Mouse (Mus musculus) gastrocnemius, postnatal 14 days (tissue): ENCODE measurements at regions not wholly inside any gene's neighbourhood (a gene's known extent, or its start where the extent isn't known, plus 50 kb on each side); places are given as distances from the start of the nearest gene placed in this dataset.

Experiments used
- DNase-seq: peaks from one replicate; pipeline ENCODE4 v3.0.0; 2021; ENCODE audit warnings: mixed read lengths
- intact Hi-C: fragments of 180-260 bp; cut with DNase I; formaldehyde crosslinking; loops from one replicate; pipeline ENCODE4 v1.15.1; 2025; ENCODE audit warnings: low total_unique reads

DNA sequence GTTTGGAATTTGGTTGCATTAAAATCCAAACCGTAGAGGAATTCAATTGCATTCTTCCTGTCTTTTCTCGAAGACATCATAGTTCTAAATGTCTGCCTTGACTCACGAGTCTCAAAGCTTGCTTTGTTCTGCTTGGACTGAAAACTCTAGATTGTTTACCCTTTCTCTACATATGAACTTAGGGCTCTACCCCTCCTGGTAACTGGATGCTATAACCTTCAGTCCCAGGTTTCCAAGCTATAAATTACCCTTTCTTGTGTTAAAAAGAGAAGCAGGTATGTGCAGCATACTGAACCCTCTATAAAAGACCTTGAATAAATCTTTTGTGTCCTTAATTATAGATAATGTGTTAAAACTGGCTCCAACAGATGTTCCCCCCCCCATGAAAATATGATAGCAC lies 243.7 kb upstream of the Cxadr start:
- intact Hi-C loops: no loop called here
- no peak for DNase-seq

DNA sequence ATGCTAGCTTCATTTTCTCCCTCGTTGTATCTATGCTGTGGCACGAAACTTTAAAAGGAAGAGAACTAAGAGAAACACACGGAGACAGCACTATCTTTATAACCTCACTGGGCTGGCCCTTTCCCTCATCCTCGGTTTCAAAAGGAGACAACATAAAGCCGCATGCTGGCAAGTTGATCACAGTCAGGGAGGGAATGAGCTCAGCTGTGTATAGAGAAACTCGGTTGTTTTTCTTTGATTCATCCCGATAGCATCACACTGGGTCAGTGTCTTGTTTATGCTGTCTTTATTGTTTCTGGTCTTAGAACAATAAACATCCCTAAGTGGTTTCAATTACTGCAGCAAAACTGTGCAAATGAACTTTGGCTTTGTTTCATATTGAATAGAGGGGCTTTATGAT lies 249.2 kb upstream of the Cxadr start:
- DNase-seq: no peak
- intact Hi-C loops: no loop called here

DNA sequence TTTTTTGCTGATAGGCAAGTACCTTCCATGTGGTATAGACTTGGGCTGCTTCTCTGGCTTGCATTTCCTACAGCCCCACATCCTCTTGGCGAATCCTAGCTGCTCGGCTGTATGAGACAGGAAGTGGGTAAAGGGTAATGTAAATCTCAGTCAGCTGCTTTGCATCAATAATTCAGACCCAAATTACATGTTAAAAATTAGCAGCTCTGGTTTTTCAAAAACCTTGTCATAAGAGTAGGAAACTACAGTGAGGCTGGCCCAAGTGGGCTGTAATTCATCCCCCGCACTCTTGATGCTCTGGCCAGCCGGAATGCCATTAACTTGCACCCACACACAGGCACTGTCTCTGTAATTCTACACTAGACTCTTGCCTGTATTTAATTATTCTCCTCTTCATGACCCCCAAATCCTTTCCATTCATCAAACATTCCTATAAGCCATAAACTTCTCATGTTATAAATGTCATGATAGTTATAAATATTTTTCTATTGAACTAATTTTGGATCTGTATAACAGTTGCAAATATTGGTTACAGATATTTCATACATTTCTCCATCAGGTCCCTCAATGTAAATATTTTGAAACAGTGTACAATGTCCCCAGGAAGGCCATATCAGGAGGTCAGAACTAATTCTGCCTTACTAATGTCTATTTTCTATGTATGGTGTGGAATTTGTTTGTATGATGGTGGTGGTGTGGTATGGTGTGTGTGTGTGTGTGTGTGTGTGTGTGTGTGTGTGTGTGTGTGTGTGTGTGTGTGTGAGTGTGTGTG lies 261.0 kb upstream of the Cxadr start:
- intact Hi-C loops: no loop called here

DNA sequence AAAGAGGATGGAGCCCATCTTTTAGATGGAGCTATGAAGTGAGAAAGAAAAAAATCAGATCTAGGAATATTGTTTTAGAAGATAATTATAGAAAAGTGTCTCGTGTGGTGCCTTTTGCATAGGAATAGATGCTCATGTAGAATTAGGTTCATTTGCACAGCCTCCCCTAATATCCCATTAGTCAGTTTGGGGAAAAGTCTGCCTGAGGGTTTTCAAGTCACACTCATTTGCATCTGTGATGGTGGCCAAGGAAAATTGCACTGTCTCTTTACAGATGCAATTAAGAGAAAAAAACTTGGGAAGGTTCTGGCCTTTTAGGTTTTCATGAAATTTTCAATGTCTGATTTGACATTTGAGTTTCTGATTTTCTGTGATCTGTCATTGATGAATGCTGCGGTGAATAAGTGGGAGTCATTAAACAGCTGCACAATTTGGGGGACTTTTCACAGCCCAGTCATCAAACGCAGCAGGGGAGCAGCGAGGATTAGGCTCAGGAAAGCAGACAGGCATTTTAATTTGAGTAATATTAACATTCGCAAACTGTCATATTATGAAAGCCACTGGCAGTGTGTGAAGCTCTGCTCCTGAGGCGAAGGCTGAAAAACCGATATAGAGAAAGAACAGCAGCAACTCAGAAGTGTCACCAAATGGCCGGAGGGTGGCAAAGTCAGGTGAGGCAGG lies 281.5 kb upstream of the Cxadr start:
- no peak for DNase-seq
- intact Hi-C loops: no loop called here

More for the DNA sequence above, 261.0 kb upstream of the Cxadr start:
- DNase-seq: no peak

DNA sequence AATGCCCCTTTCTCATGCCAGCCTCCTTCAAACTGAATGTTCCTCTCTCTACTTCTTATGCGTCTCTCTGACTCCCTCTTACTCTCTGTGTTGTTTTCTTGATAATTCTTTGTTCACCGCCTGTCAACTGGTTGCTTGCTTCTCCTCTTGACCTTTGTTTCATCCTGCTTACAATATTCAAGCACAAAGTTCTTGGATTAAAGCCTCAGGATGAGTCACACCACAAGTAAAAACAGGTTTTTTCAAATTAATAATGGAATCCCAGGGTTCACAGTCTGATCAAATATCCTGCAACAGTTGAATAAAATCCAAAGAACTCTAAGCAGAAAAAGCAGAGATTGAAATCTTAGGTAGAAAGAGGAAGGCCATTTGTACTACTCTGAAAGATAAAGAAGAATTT lies 285.9 kb upstream of the Cxadr start:
- intact Hi-C loops: no loop called here

DNA sequence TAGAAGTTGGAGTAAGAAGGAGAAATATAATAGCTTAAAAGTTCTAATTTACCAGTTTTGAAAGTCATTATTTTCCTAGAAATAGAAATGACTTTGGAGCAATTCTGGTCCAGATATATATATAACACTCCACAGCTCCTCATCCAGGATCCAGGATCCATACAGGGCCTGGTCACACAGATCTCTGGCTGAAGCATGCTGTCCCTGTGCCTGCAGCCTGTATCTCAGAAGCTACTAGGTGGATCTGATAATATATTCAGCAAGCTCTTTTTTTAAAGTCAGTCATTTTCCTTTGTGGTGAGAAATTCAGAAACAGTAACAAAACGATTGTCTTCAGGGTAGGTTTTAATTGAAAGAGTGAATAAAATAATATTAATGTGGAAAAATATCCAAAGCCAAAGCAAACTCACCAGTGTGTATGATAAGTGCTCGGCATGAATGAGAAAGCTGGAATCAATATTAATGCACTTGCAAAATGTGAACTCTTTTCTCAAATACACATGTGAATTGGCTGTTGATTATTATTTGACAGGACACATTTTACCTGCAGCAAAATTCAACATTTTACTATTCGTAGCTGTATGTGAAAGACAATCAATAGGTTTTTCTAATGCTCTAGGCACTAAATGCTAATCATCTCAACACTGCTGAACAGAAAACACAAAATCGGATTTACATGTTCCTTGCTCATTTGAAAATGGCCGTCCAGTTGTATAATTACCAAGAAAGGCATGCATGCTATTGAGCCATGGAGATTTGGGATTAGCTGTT lies 288.1 kb upstream of the Cxadr start:
- no peak for DNase-seq
- intact Hi-C loops: no loop called here

More for the DNA sequence above, 285.9 kb upstream of the Cxadr start:
- no peak for DNase-seq

DNA sequence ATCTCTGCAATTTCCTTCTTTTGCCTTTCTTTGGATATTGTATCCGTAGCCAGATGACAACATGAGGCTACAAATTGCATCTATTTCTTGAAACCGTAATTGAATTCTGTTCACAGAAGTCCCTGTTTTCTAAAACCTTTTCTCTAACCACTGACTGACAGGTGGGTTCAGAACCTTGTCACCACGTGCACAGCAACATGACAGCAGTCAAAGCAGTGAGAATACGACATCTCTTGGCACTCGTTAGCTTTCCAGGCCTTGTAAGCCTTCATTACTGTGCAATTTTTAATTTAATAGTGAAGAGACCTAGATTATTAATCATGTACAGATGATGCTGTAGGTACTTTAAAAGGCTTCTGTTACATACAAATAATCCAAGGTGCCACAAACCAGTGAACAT lies 297.3 kb upstream of the Cxadr start:
- intact Hi-C loops: no loop called here
- DNase-seq: no peak

DNA sequence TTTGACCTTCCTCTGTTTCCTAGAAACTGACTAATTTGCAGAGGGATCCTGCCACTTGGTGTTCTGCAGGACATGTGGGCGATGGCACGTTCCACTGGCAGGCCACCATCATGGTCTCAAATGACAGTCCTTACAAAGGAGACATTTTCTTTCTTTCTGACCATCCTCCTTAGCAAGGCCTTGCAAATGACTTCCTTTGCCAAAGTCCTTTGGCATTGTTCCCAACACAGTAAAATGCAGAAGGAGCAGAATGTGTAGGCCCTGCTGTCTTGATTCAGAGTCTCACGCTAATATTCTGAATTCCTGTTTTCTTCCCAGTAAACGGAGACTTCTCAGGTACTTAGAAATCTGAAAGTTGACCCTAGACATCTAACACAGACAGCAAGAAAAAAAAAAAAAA lies 308.3 kb upstream of the Cxadr start:
- intact Hi-C loops: no loop called here
- DNase-seq: no peak

DNA sequence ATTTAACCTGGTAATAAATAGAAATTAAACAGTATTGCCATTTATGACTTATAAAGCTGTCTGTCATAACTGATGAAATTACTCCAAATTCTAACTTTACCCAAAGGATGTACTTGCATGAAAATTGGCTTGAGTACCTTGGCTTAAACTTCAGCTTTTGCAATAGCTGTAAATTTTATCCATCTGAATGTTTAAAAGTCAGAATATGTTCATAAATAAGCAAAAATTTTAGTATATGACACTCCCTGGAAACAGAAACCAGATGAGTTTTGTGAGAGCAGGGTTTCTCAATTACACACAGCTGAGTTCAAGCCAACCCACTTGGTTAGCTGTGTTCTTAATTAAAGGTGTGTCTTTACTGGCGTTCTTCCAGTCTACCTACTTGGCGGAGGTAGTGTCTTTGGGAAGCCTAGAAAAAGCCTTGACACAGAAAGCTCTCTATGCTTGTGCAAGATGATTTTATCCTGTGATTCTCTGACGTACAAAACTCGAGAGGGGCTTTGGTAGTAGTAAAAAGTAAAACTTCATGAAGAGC lies 311.4 kb upstream of the Cxadr start:
- intact Hi-C loops: no loop called here
- DNase-seq: no peak

DNA sequence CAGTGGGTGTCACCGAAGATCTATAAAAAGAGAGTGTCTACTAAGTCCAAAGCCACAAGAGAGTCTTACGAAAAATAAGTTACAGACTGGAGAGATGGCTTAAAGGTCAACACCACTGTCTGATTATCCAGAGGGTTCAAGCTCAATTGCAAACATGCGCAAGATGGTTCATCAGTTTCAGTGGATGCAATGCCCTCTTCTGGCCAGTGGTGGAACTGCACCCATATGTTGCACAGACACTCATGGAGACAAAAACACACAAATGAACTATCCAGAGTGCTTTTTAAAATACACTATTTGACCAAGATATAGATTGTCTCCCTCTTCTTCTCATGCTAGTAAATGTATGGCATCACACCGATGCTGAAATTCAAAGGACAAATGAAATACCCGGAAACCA lies 312.1 kb upstream of the Cxadr start:
- intact Hi-C loops: no loop called here
- no peak for DNase-seq

DNA sequence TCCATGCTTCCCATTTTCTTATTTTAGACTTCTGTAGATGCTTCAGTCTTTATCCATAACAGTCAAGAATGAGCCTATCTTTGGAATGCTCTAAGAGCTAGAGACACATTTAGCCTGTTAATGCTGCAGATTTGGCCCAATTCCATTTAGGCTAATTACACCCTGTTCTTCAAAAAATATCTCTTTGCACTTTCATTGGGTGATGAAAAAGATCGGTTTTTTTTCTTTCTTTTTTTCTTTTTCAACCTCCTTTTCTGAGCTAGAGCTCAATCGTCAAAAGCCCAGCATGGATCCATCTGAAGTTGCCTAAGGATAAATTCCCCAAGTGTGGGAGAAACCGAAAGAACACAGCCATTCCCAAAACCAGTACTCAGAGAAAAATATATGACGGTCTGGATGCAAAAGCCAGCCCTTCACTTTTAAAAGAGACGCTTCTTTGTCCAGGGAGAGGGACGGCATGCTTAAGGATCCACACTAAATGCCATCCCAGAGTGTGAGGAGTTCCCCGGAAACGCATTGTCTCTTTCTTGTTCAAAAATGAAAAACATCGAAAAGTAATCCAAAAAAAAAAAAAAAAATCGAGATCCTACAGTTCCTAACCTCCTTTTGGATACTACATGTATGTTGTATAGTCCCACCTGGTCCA lies 314.3 kb upstream of the Cxadr start:
- no peak for DNase-seq
- intact Hi-C loops: no loop called here

DNA sequence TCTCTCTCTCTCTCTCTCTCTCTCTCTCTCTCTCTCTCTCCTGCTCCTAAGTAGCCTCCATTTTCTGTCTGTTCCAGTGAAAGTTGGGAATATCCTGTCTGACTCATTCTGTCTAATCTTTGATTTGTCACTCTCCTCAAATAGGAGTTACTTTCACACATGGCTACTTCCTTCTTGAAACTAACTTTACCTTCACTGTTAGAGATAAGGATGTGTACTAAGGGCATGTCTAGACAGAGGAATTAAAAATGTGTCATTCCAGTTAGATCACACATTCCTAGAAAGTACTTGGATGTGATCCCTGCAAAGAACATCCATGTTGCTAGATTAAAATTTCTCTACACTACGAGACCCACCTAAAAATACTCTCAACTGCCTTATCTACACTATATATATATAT lies 346.9 kb upstream of the Gm11146 start:
- DNase-seq: no peak
- intact Hi-C loops: no loop called here

DNA sequence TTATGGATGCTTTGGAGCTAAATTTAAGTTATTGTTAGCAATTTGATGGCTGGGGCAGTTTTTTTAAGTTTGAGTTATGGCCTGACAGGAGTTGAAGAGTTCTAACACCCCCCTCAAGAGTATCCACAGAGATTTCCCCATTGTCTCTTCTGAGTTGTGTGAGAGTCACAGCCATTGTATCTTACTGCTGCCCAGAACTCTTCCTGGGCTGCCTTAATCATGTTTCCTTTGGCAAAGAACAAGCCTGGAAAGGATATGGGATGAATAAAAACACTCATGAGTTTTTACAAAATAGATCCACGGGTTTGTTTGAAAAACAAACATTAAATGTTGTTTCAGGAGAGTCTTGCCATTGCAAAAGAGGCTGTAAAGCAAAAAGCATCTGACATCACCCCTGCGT lies 343.5 kb upstream of the Gm11146 start:
- intact Hi-C loops: no loop called here
- no peak for DNase-seq

DNA sequence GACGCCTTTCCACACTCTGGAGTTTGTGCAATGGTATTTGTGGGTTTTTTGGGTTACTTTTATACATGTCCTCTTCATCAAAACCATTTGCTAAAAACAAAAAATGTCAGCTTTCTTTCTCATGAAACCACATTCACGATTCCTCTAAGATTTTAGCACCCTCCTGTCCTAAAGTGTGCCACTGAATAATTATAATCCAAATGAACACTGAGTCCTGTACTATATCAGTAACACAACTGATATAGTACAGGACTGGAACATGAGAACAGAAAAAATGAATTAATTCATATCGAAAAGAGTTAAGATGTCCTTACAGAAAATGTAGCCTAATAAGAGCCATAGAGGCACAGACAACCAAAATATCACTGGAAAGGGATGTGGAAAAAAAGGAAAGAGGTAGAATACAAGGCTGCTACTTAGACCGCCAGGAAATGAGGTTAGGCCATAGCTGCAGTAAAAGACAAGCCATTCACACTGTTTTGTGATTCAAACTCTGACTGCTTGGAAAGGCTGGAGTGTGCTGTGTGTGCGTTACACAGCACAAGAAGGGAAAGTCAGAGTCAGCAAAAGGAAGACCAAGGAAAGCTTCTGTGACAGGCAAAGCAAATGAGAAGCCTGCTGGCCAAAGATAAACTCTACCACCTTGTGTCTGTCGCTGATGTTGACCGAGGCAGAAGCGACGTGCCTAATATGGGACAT lies 329.3 kb upstream of the Gm11146 start:
- no peak for DNase-seq
- intact Hi-C loops: no loop called here

DNA sequence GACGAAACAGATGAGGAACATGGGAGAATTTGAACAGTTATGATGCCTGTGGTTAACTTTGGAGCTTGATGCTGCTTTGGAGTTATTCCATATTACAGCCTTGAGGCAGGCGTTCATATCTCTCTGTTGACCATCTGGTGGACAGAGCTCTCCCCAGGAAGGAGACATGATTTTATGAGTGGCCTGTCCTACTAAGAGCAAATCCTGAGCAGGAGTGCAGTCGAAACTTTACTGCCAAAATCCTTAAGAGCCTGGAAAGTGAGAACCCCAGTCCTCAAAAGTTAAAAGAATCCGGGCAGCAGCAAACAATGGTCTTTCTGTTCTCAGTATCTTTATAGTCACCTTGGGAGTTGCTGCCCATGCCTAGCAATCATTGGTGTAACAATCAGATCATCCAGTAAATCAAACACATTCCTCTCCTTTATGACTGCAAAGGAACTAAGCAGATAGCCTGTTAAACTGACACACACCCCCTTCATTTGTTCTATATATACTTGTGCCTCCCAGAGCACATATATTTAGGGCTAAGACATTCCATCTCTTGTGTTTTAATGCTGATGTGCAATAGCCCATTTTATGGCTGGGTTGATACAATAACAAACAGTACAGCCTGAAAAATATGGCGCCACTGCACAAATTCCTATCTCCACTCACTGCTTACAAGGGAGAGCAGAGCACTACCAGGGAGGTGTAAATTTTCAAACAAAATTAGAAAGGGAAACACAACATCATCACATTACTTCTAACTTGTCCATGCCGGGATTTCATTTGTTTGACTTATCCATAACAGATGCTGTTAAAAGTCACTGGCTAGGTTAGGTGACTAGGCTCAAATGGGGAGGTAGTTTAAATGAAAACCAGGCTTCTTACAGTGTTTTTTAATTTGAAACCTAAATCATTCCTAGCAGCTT lies 312.5 kb upstream of the Gm11146 start:
- no peak for DNase-seq
- intact Hi-C loops: no loop called here

DNA sequence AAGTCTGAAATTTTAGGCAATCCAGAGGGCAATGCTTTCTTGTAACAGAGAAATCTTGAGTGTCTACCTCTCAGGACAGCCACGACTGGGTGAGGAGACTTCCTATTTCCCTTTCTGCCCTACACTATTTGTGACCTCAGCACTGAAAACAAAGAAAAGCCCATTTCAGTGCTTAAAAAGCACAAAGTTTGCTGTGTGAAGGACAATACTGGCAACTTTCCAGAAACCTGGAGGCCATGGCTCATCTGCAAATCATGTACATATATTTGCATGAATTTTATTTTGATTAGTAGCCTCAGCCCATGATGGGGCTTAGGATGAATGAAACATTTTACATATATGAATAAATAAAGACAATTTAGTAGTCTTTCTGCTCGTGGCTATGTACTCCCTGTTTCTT lies 292.4 kb upstream of the Gm11146 start:
- no peak for DNase-seq
- intact Hi-C loops: no loop called here

DNA sequence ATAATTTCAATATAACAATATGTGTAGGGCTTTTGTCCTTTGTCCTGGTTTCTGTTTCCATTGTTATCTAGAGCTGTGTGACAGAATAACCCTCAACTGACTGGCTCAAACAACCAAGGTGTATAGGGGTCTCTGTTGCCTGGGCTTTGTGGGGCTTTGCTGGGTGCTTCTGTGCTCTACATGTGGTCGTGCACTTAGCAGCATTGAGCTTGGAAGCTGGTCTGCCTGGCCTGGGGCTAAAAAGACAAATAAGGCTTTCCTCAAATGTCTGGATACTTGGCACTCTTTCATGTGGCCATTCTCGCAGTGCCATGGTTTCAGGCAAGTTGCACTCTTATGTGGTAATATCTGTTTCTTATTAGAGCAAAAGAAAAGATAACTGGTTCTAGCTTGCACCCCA lies 291.8 kb upstream of the Gm11146 start:
- intact Hi-C loops: no loop called here
- no peak for DNase-seq

DNA sequence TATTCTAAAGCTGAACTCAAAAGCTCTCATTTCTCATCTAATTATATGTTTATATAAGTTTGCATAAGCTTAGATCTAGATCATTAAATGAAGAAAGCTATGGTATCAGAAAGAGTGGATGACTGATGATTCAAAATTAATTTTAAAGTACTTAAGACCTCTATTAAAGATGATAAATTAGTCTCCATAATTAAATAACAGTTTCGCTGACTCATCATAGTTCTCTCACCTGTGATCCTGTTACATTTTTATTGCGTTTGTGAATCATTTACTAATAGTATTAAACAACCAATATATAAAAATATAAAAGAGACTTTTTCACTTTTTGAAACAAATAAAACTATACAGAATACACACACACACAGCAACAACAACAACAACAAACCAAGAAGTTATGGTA lies 290.8 kb upstream of the Gm11146 start:
- intact Hi-C loops: no loop called here
- no peak for DNase-seq
